Mouse (Mus musculus) heart, adult 2 months (tissue): ENCODE measurements around the gene Psmc3ip. TPM values are rescaled to one million over a fixed set of nuclear protein-coding genes. Genes with fewer than 3 reads are reported as not detected.

Experiments
- DNase-seq, 2 experiments: peaks; one replicate each; pipeline ENCODE4 v3.0.0; 2021
- H3K27ac ChIP-seq: fragments of 200-600 bp; 2 replicates; pipeline ENCODE4 v1.8.1; 2022
- H3K27me3 ChIP-seq: fragments of 200-500 bp; 2 replicates; pipeline ENCODE4 v1.6.1; 2012; ENCODE audit warnings: mild to moderate bottlenecking, low read length, inconsistent platforms, mixed read lengths; ENCODE audit not compliant: control insufficient read depth, insufficient read depth
- H3K36me3 ChIP-seq: fragments of 200-500 bp; 2 replicates; pipeline ENCODE4 v1.6.1; 2012; ENCODE audit warnings: low read length, inconsistent platforms; ENCODE audit not compliant: control insufficient read depth, insufficient read depth
- H3K4me1 ChIP-seq: fragments of 200-500 bp; 2 replicates; pipeline ENCODE4 v1.6.1; 2011; ENCODE audit warnings: low read length; ENCODE audit not compliant: control insufficient read depth, insufficient read depth
- H3K4me3 ChIP-seq: fragments of 200-600 bp; 2 replicates; pipeline ENCODE4 v1.8.1; 2022
- H3K79me2 ChIP-seq: fragments of 200-500 bp; replicated peaks from 2 replicates; pipeline ENCODE4 v1.6.1; 2012; ENCODE audit warnings: mild to moderate bottlenecking, inconsistent platforms, low read length, moderate library complexity, mixed read lengths; ENCODE audit not compliant: control insufficient read depth, insufficient read depth
- H3K9ac ChIP-seq: fragments of 200-500 bp; 2 replicates; pipeline ENCODE4 v1.6.1; 2012; ENCODE audit warnings: low read depth, mild to moderate bottlenecking, control low read depth, inconsistent platforms, low read length, mixed read lengths
- CTCF ChIP-seq: fragments of 200-600 bp; IDR thresholded peaks from 2 replicates; pipeline ENCODE4 v1.8.1; 2022; ENCODE audit warnings: antibody characterized with exemption, mild to moderate bottlenecking, moderate library complexity
- EP300 ChIP-seq: fragments of 200-500 bp; IDR thresholded peaks from 2 replicates; pipeline ENCODE4 v1.6.1; 2011; ENCODE audit warnings: low read depth, low read length, control low read depth; ENCODE audit not compliant: insufficient read depth
- POLR2A ChIP-seq: fragments of 200-500 bp; IDR thresholded peaks from 2 replicates; pipeline ENCODE4 v1.6.1; 2011; ENCODE audit warnings: mild to moderate bottlenecking, low read depth, low read length, control low read depth; ENCODE audit not compliant: insufficient read depth
- WGBS: fragments of 180-500 bp; shearing (Covaris S2); methylation state at CpG from one replicate; pipeline ENCODE4 v1.1.7; 2018; 5-methylcytosine and 5-hydroxymethylcytosine counted together
- intact Hi-C: fragments of 180-260 bp; cut with DNase I; formaldehyde crosslinking; loops from one replicate; pipeline ENCODE4 v1.15.1; 2025
- polyA plus RNA-seq: library from polyadenylated mRNA; depleted of rRNA; stranded (reverse); fragments of >200 nt; gene quantifications from 2 replicates; pipeline ENCODE4 v1.2.3, GENCODE M21; 2012
- total RNA-seq, 2 experiments: library from RNA; stranded (reverse); gene quantifications; 2 replicates each; pipeline ENCODE4 v1.2.3; 2021

Gene Psmc3ip
- total and polyA plus RNA-seq, 3 experiments = 1.1 to 2.7 (median 1.6) TPM

DNA sequence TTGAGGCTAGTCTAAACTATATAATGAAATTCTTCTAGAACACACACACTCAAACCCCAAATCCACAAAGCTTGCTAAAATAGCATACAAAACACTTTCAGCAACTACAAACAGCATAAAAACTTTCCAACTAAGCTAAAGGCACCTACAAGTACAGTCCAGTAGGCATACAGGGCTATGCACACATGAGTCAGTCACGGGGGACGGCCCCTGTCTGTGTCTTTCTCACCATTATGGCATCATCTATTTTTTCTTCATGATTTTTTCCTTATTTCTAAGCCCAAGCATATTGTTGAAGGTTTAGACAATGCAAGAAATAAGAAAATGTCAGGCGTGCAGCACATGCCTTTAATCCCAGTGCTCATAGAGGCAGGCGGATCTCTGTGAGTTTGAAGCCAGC is 15.9 kb upstream of the Psmc3ip start:
- H3K27me3 ChIP-seq = no peaks in the 10 kb centered on the region
- H3K27ac ChIP-seq = no peak overlapping the region
- no peak for DNase-seq
- TF ChIP-seq POLR2A = no peak
- no peak for TF ChIP-seq EP300
- no peak overlapping the region for H3K9ac ChIP-seq
- H3K4me3 ChIP-seq = no peak overlapping the region
- peaks cover 10% of the 10 kb centered on the region for H3K79me2 ChIP-seq
- peaks cover 3% of the 10 kb centered on the region for H3K4me1 ChIP-seq
- peaks cover 10% of the 10 kb centered on the region for H3K36me3 ChIP-seq
- 87% methylated on average over 4 of the region's 4 CpGs for WGBS
- intact Hi-C loops = no loop called here

DNA sequence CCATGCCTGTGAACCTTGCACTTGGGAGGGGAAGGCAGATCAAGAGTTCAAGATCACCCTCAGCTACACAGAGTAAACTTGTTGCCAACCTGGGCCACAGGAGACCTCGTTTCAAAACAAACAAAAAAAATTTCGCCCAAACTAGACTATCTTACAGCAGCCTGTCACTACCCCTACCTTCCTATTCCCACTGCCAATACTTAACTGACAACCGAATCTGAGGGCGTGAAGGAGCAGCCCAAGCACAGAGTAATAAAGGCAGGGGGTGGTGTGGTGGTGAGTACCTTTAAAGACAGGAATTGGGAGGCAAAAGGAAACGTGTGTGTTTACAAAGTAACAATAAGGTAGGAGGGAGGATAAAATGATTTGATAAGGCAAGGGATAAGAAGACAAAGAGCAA is 15.5 kb upstream of the Psmc3ip start:
- no peak for DNase-seq
- TF ChIP-seq CTCF (no peak), EP300 (no peak), POLR2A (no peak)
- intact Hi-C loops = no loop called here
- H3K27me3 ChIP-seq = no peaks in the 10 kb centered on the region
- H3K27ac ChIP-seq = no peak overlapping the region
- H3K9ac ChIP-seq = no peak overlapping the region
- peaks cover 3% of the 10 kb centered on the region for H3K4me1 ChIP-seq
- peaks cover 6% of the 10 kb centered on the region; the same call in 1 of the 2 replicates for H3K36me3 ChIP-seq
- H3K79me2 ChIP-seq = peaks cover 10% of the 10 kb centered on the region
- 47% methylated on average over 5 of the region's 5 CpGs for WGBS
- no peak overlapping the region for H3K4me3 ChIP-seq

DNA sequence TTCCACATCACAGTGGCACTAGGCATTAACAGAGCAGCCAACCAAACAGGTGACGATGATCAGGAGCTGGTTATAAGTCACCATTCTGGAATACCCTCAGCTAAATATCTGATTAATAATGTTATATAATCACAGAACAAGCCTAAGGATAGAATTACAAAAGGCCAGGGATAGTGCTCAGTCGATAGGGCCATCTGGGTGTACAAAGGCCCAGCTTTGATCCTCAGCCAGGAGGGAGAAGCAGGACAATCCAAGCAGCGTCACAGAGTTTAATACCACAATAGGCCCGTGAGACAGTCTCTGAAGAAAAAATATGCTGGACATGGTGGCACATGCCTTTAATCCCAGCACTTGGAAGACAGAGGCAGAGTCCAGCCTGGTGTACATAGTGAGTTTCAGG is 14.1 kb upstream of the Psmc3ip start:
- intact Hi-C loops = no loop called here
- peaks cover 10% of the 10 kb centered on the region for H3K79me2 ChIP-seq
- H3K27ac ChIP-seq = no peak overlapping the region
- no peak overlapping the region for H3K4me3 ChIP-seq
- peaks cover 2% of the 10 kb centered on the region for H3K36me3 ChIP-seq
- 50% methylated on average over 4 of the region's 4 CpGs for WGBS
- no peaks in the 10 kb centered on the region for H3K27me3 ChIP-seq
- H3K4me1 ChIP-seq = peaks cover 3% of the 10 kb centered on the region
- no peak for TF ChIP-seq EP300
- no peak for TF ChIP-seq POLR2A
- TF ChIP-seq CTCF = no peak
- H3K9ac ChIP-seq = no peak overlapping the region
- DNase-seq = no peak

DNA sequence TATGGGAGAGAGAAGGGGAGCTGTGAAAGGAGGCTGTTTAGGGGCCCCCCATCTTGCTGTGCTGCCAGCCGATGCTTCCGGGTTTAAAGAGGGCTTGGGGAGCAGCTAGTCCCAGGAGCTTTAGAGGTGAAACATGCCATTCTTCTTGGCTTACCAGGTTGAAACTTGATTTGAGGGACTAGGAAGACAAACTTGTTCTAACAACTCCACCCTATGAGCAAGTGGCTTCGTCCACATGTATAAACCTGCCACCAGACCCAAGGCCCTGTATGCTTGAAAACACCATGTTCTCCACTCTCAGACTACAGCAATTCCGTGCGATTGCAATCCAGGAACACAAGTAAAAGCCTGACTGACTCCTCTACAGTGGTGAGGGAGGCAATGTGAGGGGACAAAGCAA is 7.8 kb upstream of the Psmc3ip start:
- H3K79me2 ChIP-seq = no peaks in the 10 kb centered on the region; the same call in 1 of the 2 replicates

DNA sequence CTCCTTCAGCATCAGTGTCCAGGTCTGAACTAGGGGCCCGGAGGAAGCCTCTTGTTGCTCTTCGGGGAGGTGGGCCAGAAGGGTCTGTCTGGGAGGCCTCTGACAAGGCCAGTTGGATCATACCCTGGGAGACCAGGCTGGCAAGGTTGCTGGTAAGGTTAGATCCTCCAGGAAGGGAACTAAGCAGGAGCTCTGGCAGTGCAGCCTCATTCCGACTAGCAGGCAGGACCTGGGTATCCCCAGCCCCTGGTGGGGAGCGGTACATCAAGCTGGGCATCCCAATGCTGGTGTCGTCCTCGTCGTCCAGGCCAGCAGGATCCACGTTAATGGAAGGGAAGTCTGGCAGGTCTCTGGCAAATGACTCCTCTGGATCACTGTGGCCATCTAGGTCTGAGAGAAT is 3.0 kb upstream of the Psmc3ip start:
- TF ChIP-seq POLR2A = no peak
- TF ChIP-seq CTCF = no peak
- no peak for TF ChIP-seq EP300
- peak in 1 of 2 experiments; percentile 14 for DNase-seq
- no peak overlapping the region for H3K9ac ChIP-seq
- H3K4me1 ChIP-seq = no peaks in the 10 kb centered on the region; the same call in 1 of the 2 replicates
- intact Hi-C loops = no loop called here
- H3K27me3 ChIP-seq = no peaks in the 10 kb centered on the region
- H3K4me3 ChIP-seq = no peak overlapping the region
- H3K79me2 ChIP-seq = no peaks in the 10 kb centered on the region
- 90% methylated on average over 8 of the region's 8 CpGs for WGBS
- H3K36me3 ChIP-seq = peaks cover 2% of the 10 kb centered on the region; the same call in 1 of the 2 replicates
- no peak overlapping the region for H3K27ac ChIP-seq

More for the DNA sequence above, 7.8 kb upstream of the Psmc3ip start:
- Histone ChIP-seq H3K27ac (no peak overlapping the region), H3K36me3 (peaks cover 2% of the 10 kb centered on the region), H3K4me1 (no peaks in the 10 kb centered on the region), H3K9ac (no peak overlapping the region), H3K4me3 (no peak overlapping the region), H3K27me3 (no peaks in the 10 kb centered on the region)
- intact Hi-C loops = no loop called here
- WGBS = 80% methylated on average over 5 of the region's 5 CpGs
- no peak for DNase-seq
- TF ChIP-seq POLR2A = no peak
- no peak for TF ChIP-seq CTCF
- TF ChIP-seq EP300 = no peak

DNA sequence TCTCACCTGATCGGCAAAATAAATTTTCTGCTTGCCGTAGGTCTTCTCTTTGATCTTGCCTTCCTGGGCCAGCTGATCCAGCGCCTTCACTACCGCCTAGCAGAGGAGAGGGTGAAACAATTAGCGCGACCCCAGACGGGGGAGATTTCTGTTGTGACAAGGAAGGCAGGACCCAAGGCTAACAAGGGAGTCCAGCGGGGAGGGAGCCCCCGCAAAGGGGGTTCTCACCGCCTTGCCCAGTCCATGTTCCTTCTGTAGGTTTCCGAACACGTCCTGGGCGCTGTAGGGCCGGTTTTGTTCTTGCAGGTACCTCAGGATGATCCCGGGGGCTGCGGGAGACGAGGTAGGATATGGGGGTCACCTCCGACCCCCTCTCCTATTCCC is 314 bp downstream of the Psmc3ip start:
- peak overlapping the region; percentile 93; the same call in 1 of the 2 replicates for H3K27ac ChIP-seq
- H3K79me2 ChIP-seq = no peaks in the 10 kb centered on the region
- H3K9ac ChIP-seq = peak overlapping the region; percentile 53; the same call in 1 of the 2 replicates
- WGBS = 2% methylated on average over 18 of the region's 18 CpGs
- H3K4me1 ChIP-seq = no peaks in the 10 kb centered on the region; the same call in 1 of the 2 replicates
- DNase-seq = no peak
- H3K4me3 ChIP-seq = peak overlapping the region; percentile 66
- H3K36me3 ChIP-seq = no peaks in the 10 kb centered on the region
- TF ChIP-seq POLR2A (no peak), CTCF (no peak), EP300 (no peak)
- intact Hi-C loops = no loop called here
- H3K27me3 ChIP-seq = no peaks in the 10 kb centered on the region
